Mouse (Mus musculus): ENCODE measurements around the gene Gsta3.

- no peak for TF ChIP-seq CTCF (IDR thresholded peaks at IDR 0.05; ENCODE audit: control insufficient read depth, insufficient read depth, insufficient read length)
- no peak for TF ChIP-seq USF1 (IDR thresholded peaks at IDR 0.05; ENCODE audit: low read depth)
- no peak for TF ChIP-seq MYOG (IDR thresholded peaks at IDR 0.05; ENCODE audit: control insufficient read depth, extremely low read depth, insufficient read length)
Observed at GRCm38 (mm10) chr1:21262401-21262800, 22.0 kb downstream of the Gsta3 start.
